ENCODE assay signal across 29 mouse cellular contexts in the genomic region with DNA sequence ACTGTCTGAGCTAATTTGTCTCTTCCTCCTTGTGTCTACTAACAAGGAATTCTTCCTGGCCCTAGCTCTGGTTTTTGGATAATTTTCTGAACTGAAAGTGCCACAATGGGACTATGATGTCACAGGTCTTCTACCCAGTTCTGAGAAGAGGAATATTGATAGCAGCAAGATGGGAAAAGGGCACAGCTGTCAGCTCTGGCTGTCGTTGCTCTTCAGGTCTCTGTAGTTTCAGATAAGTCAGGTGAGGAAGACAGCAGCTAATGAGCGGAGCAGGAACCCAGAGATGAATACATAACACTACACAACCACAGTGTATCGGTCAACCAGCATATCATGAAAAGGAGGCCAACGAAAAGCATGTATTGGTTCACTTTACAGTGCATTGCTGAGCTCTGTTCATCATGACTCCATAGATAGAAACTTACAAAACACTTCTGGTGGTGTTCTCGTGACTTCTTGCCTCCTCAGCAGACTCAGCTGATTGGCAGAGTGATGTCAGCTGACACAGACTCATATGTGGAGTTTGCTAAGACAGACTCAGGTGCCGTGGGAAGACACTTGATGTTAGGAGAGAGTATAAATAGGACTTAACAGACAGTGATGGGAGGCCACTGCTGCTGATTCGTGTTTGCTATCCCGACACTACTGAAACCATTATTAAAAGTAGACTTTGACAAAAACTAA.
DNase-seq lines count a peak whose midpoint lies in the region; ATAC-seq lines count a peak whose summit lies in the region.
"Had no signal": no experiment of that assay in that cellular context is flagged by ENCODE, and none has a peak within 500 bp of the region (broad histone marks: within the 10 kb centered on the region; RNA-seq: fewer than 3 reads in every experiment).

No protein-coding gene starts in this region.

- WGBS in liver, embryonic 13.5 days (ENCODE audit: insufficient replicate concordance) = 53% methylated on average over 8 of the region's 8 CpGs

- peak overlapping the region; percentile 61; the same call in 1 of the 2 replicates for H3K4me2 ChIP-seq in liver, embryonic 13.5 days
- H3K4me2 ChIP-seq: embryonic facial prominence, embryonic 15.5 days; heart, embryonic 12.5 days; hindbrain, embryonic 13.5 days; limb, embryonic 12.5 days; midbrain, embryonic 15.5 days; neural tube, embryonic 15.5 days had no signal

- DNase-seq in c-Kit-negative CD71-positive TER-119-positive erythroid progenitor cells, embryonic 14.5 days (ENCODE audit: low read depth, low spot score) = peak; percentile 58
- DNase-seq in liver, embryonic 13.5 days = peak; percentile 33
- DNase-seq in left cerebral cortex, postnatal 4 days = no peak
- DNase-seq in heart, adult 11 months = no peak
- no peak for DNase-seq in frontal cortex, postnatal 25 days (ENCODE audit: low spot score in 2 of 2)
- DNase-seq: adrenal gland, postnatal 10 days; B cell, adult 2 months; cerebellum, adult 2 months; cerebellum, postnatal 14 days; gastrocnemius, postnatal 25 days; heart, adult 18-20 months; heart, postnatal 4 days; kidney, adult 11 months; kidney, postnatal 14 days; layer of hippocampus, adult 9-11 months; lung, adult 18-20 months; thymus, adult 2 months; thymus, postnatal 4 days had no signal

- peak overlapping the region; percentile 99 for H3K27ac ChIP-seq in liver, embryonic 13.5 days
- H3K27ac ChIP-seq: embryonic facial prominence, embryonic 10.5 days; embryonic facial prominence, embryonic 15.5 days; hindbrain, embryonic 13.5 days; limb, embryonic 12.5 days; macrophage; midbrain, embryonic 15.5 days; neural tube, embryonic 15.5 days had no signal

- peak overlapping the region; percentile 75 for H3K9ac ChIP-seq in liver, embryonic 13.5 days
- H3K9ac ChIP-seq: embryonic facial prominence, embryonic 15.5 days; heart, embryonic 12.5 days; hindbrain, embryonic 13.5 days; limb, embryonic 12.5 days; midbrain, embryonic 15.5 days; neural tube, embryonic 15.5 days had no signal

- H3K9me3 ChIP-seq in liver, embryonic 13.5 days (replicated peaks) = no peaks in the 10 kb centered on the region
- H3K9me3 ChIP-seq: embryonic facial prominence, embryonic 10.5 days; embryonic facial prominence, embryonic 15.5 days; heart, embryonic 12.5 days; hindbrain, embryonic 13.5 days; limb, embryonic 12.5 days; midbrain, embryonic 15.5 days; neural tube, embryonic 15.5 days had no signal

- no peaks in the 10 kb centered on the region for H3K36me3 ChIP-seq in liver, embryonic 13.5 days
- H3K36me3 ChIP-seq: embryonic facial prominence, embryonic 10.5 days; embryonic facial prominence, embryonic 15.5 days; heart, embryonic 12.5 days; hindbrain, embryonic 13.5 days; limb, embryonic 12.5 days; midbrain, embryonic 15.5 days; neural tube, embryonic 15.5 days had no signal

- peak; percentile 22; the same call in 1 of the 2 replicates for ATAC-seq in erythroblast, adult 5-6 weeks (replicated peaks; ENCODE audit: low FRiP score, poor library complexity, severe bottlenecking)
- ATAC-seq in liver, embryonic 13.5 days (ENCODE audit: low read depth) = peak; percentile 22
- ATAC-seq: forebrain, embryonic 14.5 days; lung, postnatal 0 days; midbrain, embryonic 15.5 days had no signal

- H3K27me3 ChIP-seq in liver, embryonic 13.5 days = no peaks in the 10 kb centered on the region
- H3K27me3 ChIP-seq: embryonic facial prominence, embryonic 15.5 days; hindbrain, embryonic 13.5 days; midbrain, embryonic 15.5 days had no signal

- H3K4me3 ChIP-seq in liver, embryonic 13.5 days (replicated peaks) = no peak overlapping the region
- H3K4me3 ChIP-seq: embryonic facial prominence, embryonic 10.5 days; embryonic facial prominence, embryonic 15.5 days; heart, embryonic 12.5 days; hindbrain, embryonic 13.5 days; limb, embryonic 12.5 days; midbrain, embryonic 15.5 days; neural tube, embryonic 15.5 days had no signal

- peaks cover 70% of the 10 kb centered on the region for H3K4me1 ChIP-seq in liver, embryonic 13.5 days (replicated peaks)
- H3K4me1 ChIP-seq: embryonic facial prominence, embryonic 15.5 days had no signal

- intact Hi-C loops in left cerebral cortex, postnatal 4 days (cut with DNase I) = no loop called here

Comparison
In these comparisons a context has a peak if more than half of its experiments do, and no peak if none do; other contexts are left out.
1. DNase-seq: peak in c-Kit-negative CD71-positive TER-119-positive erythroid progenitor cells, embryonic 14.5 days (single experiment) and liver, embryonic 13.5 days (single experiment); none in left cerebral cortex, postnatal 4 days (single experiment), heart, adult 11 months (single experiment) and frontal cortex, postnatal 25 days (0 of 2).